Comparison of ENCODE assay signal across 9 mouse cellular contexts in genomic region chr4:54758501-54758829, GRCm38 (mm10).
DNase-seq lines count a peak whose midpoint lies in the region; ATAC-seq and TF ChIP-seq lines count a peak whose summit lies in the region.
"Had no signal": no experiment of that assay in that cellular context is flagged by ENCODE, and none has a peak within 500 bp of the region (broad histone marks: within the 10 kb centered on the region; RNA-seq: fewer than 3 reads in every experiment).

No protein-coding gene starts in this region.

- peak overlapping the region; percentile 14; the same call in 1 of the 2 replicates for H3K9ac ChIP-seq in heart, embryonic 15.5 days
- H3K9ac ChIP-seq in ES-E14 (ENCODE audit: insufficient read depth, low read depth, low read length, poor library complexity, severe bottlenecking) = no peak overlapping the region
- H3K9ac ChIP-seq in forebrain, embryonic 14.5 days (ENCODE audit: low read length) = 0 out of 2 replicates have a peak overlapping the region, but pooled peaks have one; percentile 5
- H3K9ac ChIP-seq in liver, embryonic 15.5 days = no peak overlapping the region

- TF ChIP-seq POLR2A in thymus, adult 2 months (IDR thresholded peaks at IDR 0.05; ENCODE audit: control insufficient read depth, extremely low read depth, insufficient read depth, low read length, poor library complexity) = no peak

- H3K36me3 ChIP-seq in heart, embryonic 15.5 days = no peaks in the 10 kb centered on the region
- H3K36me3 ChIP-seq in ES-E14 (ENCODE audit: control insufficient read depth, insufficient read depth, low read length, poor library complexity, severe bottlenecking) = no peaks in the 10 kb centered on the region
- H3K36me3 ChIP-seq in forebrain, embryonic 14.5 days (ENCODE audit: control insufficient read depth, insufficient read depth, low read length) = no peaks in the 10 kb centered on the region
- H3K36me3 ChIP-seq in liver, embryonic 15.5 days (replicated peaks) = no peaks in the 10 kb centered on the region
- H3K36me3 ChIP-seq in thymus, adult 2 months (ENCODE audit: control insufficient read depth, insufficient read depth, low read length) = no peaks in the 10 kb centered on the region
- H3K36me3 ChIP-seq: G1E had no signal

- H3K27ac ChIP-seq in heart, embryonic 15.5 days = peak overlapping the region; percentile 64
- H3K27ac ChIP-seq in ES-E14 (ENCODE audit: insufficient read depth, low read depth, low read length, poor library complexity, severe bottlenecking) = no peak overlapping the region
- peak overlapping the region; percentile 70; the same call in 1 of the 2 replicates for H3K27ac ChIP-seq in forebrain, embryonic 14.5 days (ENCODE audit: low read depth, low read length)
- no peak overlapping the region for H3K27ac ChIP-seq in liver, embryonic 15.5 days (replicated peaks)
- H3K27ac ChIP-seq in thymus, adult 2 months (ENCODE audit: control insufficient read depth, insufficient read depth, low read length) = no peak overlapping the region

- no peaks in the 10 kb centered on the region for H3K9me3 ChIP-seq in heart, embryonic 15.5 days (replicated peaks)
- H3K9me3 ChIP-seq in ES-E14 (ENCODE audit: control insufficient read depth, insufficient read depth, low read depth, low read length) = no peaks in the 10 kb centered on the region
- H3K9me3 ChIP-seq in forebrain, embryonic 14.5 days (replicated peaks; ENCODE audit: control insufficient read depth, low read length) = no peaks in the 10 kb centered on the region
- H3K9me3 ChIP-seq in liver, embryonic 15.5 days (replicated peaks) = no peaks in the 10 kb centered on the region

- H3K4me1 ChIP-seq in heart, embryonic 15.5 days (replicated peaks) = peaks cover 16% of the 10 kb centered on the region
- H3K4me1 ChIP-seq in ES-E14 (ENCODE audit: control insufficient read depth in 2 of 2, insufficient read depth in 2 of 2, low read length in 2 of 2, poor library complexity in 1 of 2) = no peaks in the 10 kb centered on the region
- H3K4me1 ChIP-seq in forebrain, embryonic 14.5 days (ENCODE audit: control insufficient read depth, insufficient read depth, low read length) = peaks cover 10% of the 10 kb centered on the region; the same call in 1 of the 2 replicates
- no peaks in the 10 kb centered on the region for H3K4me1 ChIP-seq in liver, embryonic 15.5 days (replicated peaks)
- peaks cover 6% of the 10 kb centered on the region for H3K4me1 ChIP-seq in thymus, adult 2 months (replicated peaks; ENCODE audit: control insufficient read depth, insufficient read depth, low read length)

- peak overlapping the region; percentile 62 for H3K4me2 ChIP-seq in heart, embryonic 15.5 days
- H3K4me2 ChIP-seq in forebrain, embryonic 14.5 days (ENCODE audit: low read length) = peak overlapping the region; percentile 35
- H3K4me2 ChIP-seq in liver, embryonic 15.5 days = peak overlapping the region; percentile 21

- TF ChIP-seq CTCF in thymus, adult 2 months (IDR thresholded peaks at IDR 0.05; ENCODE audit: borderline replicate concordance, control insufficient read depth, extremely low read depth, insufficient read depth, low read length, poor library complexity) = no peak

- no peak for DNase-seq in heart, adult 11 months
- DNase-seq in ES-E14 (ENCODE audit: low read depth, low spot score) = no peak
- no peak for DNase-seq in forebrain, embryonic 14.5 days (ENCODE audit: low spot score)
- DNase-seq in thymus, adult 2 months = no peak
- no peak for DNase-seq in cerebellum, adult 9-11 months

- ATAC-seq in heart, embryonic 15.5 days (replicated peaks; ENCODE audit: insufficient number of reproducible peaks, insufficient read depth, low FRiP score, low read depth) = no peak
- ATAC-seq in forebrain, embryonic 14.5 days = peak; percentile 38; the same call in 1 of the 2 replicates
- no peak for ATAC-seq in liver, embryonic 15.5 days (ENCODE audit: insufficient read depth)
- no peak for ATAC-seq in activated CD4-positive, CD25-positive, alpha-beta regulatory T cell, adult 4 months

- peak overlapping the region; percentile 29 for H3K4me3 ChIP-seq in heart, embryonic 15.5 days
- H3K4me3 ChIP-seq in ES-E14 (ENCODE audit: insufficient read depth in 1 of 2, low read depth in 1 of 2, low read length in 2 of 2, poor library complexity in 1 of 2, severe bottlenecking in 1 of 2) = peak overlapping the region; percentile 22; a peak in 3 of 4 replicates
- no peak overlapping the region for H3K4me3 ChIP-seq in forebrain, embryonic 14.5 days (ENCODE audit: low read depth, low read length)
- no peak overlapping the region for H3K4me3 ChIP-seq in liver, embryonic 15.5 days (replicated peaks)
- no peak overlapping the region for H3K4me3 ChIP-seq in thymus, adult 2 months (ENCODE audit: control insufficient read depth, insufficient read depth, low read length)

- in situ Hi-C loops in ES-E14 (cut with MboI; ENCODE audit: low sequenced_read_pairs in 2 of 2, unreplicated experiment in 2 of 2) = no loop called here

- 26% methylated on average over 8 of the region's 8 CpGs for WGBS in heart, embryonic 15.5 days
- 45% methylated on average over 8 of the region's 8 CpGs for WGBS in forebrain, embryonic 14.5 days
- 21% methylated on average over 8 of the region's 8 CpGs for WGBS in liver, embryonic 15.5 days (ENCODE audit: insufficient replicate concordance)
- 6% methylated on average over 8 of the region's 8 CpGs for WGBS in thymus, adult 2 months

- no peaks in the 10 kb centered on the region for H3K27me3 ChIP-seq in heart, embryonic 15.5 days
- H3K27me3 ChIP-seq in forebrain, embryonic 14.5 days (replicated peaks; ENCODE audit: control insufficient read depth, insufficient read depth, low read length) = no peaks in the 10 kb centered on the region
- H3K27me3 ChIP-seq in liver, embryonic 15.5 days = no peaks in the 10 kb centered on the region
- H3K27me3 ChIP-seq in thymus, adult 2 months (ENCODE audit: control insufficient read depth, insufficient read depth, low read length) = no peaks in the 10 kb centered on the region

TF ChIP-seq in ES-E14, 5 proteins besides CTCF, POLR2A, EP300 and RAD21:
- no peak for TF ChIP-seq MAFK (IDR thresholded peaks at IDR 0.05; ENCODE audit: insufficient read depth, low read depth, low read length)
- no peak for TF ChIP-seq ZC3H11A (IDR thresholded peaks at IDR 0.05; ENCODE audit: borderline replicate concordance, low read depth, low read length)
- TF ChIP-seq HCFC1 (IDR thresholded peaks at IDR 0.05; ENCODE audit: borderline replicate concordance, insufficient read depth, low read length) = no peak
- no peak for TF ChIP-seq CHD2 (IDR thresholded peaks at IDR 0.05; ENCODE audit: low read depth, low read length)
- TF ChIP-seq ZNF384 (IDR thresholded peaks at IDR 0.05; ENCODE audit: low read depth, low read length) = no peak

Comparison
In these comparisons a context has a peak if more than half of its experiments do, and no peak if none do; other contexts are left out.
1. H3K27ac ChIP-seq: peak in heart, embryonic 15.5 days (single experiment) and forebrain, embryonic 14.5 days (single experiment); none in ES-E14 (single experiment), liver, embryonic 15.5 days (single experiment) and thymus, adult 2 months (single experiment).
2. H3K4me3 ChIP-seq: peak in heart, embryonic 15.5 days (single experiment) and ES-E14 (2 of 2); none in forebrain, embryonic 14.5 days (single experiment), liver, embryonic 15.5 days (single experiment) and thymus, adult 2 months (single experiment).
3. H3K9ac ChIP-seq: peak in heart, embryonic 15.5 days (single experiment) and forebrain, embryonic 14.5 days (single experiment); none in ES-E14 (single experiment) and liver, embryonic 15.5 days (single experiment).
4. Peak in every context shown above with its lines, with median percentiles within 50 percentile points of each other: H3K4me2 ChIP-seq.